Mouse (Mus musculus) midbrain, embryonic 13.5 days (tissue): ENCODE results near the gene Gtpbp3. TPM values are rescaled to one million over a fixed set of nuclear protein-coding genes. Genes with fewer than 3 reads are reported as not detected.

Experiments used
- ATAC-seq: fragments of 200-750 bp; cut with Nextera tagmentation; 2 replicates; pipeline ENCODE4 v1.8.0; 2017; ENCODE audit warnings: mild to moderate bottlenecking, moderate TSS enrichment, moderate library complexity
- H3K27ac ChIP-seq: fragments of 300-500 bp; sonication (generic); 2 replicates; pipeline ENCODE4 v1.5.1; 2015; ENCODE audit warnings: inconsistent platforms, mild to moderate bottlenecking, moderate library complexity
- H3K27me3 ChIP-seq: fragments of 300-500 bp; sonication (generic); 2 replicates; pipeline ENCODE4 v1.6.1; 2015; ENCODE audit warnings: mild to moderate bottlenecking, inconsistent platforms
- H3K36me3 ChIP-seq: fragments of 300-500 bp; sonication (generic); 2 replicates; pipeline ENCODE4 v1.6.1; 2015; ENCODE audit warnings: mild to moderate bottlenecking, inconsistent platforms
- H3K4me1 ChIP-seq: fragments of 300-500 bp; sonication (generic); replicated peaks from 2 replicates; pipeline ENCODE4 v1.6.1; 2015; ENCODE audit warnings: inconsistent platforms
- H3K4me2 ChIP-seq: fragments of 300-500 bp; sonication (generic); replicated peaks from 2 replicates; pipeline ENCODE4 v1.6.1; 2015; ENCODE audit warnings: moderate library complexity, mild to moderate bottlenecking, inconsistent platforms
- H3K4me3 ChIP-seq: fragments of 300-500 bp; sonication (generic); replicated peaks from 2 replicates; pipeline ENCODE4 v1.5.1; 2015; ENCODE audit warnings: mild to moderate bottlenecking, inconsistent platforms
- H3K9ac ChIP-seq: fragments of 300-500 bp; sonication (generic); replicated peaks from 2 replicates; pipeline ENCODE4 v1.6.1; 2015; ENCODE audit warnings: mild to moderate bottlenecking, inconsistent platforms
- H3K9me3 ChIP-seq: fragments of 300-500 bp; sonication (generic); 2 replicates; pipeline ENCODE4 v1.6.1; 2016; ENCODE audit warnings: mild to moderate bottlenecking, inconsistent platforms
- WGBS: fragments of 180-500 bp; shearing (Covaris S2); methylation state at CpG from one replicate; pipeline ENCODE4 v1.1.7; 2015; 5-methylcytosine and 5-hydroxymethylcytosine counted together
- polyA plus RNA-seq: library from polyadenylated mRNA; unstranded; fragments of >200 nt; fragmentation: Nextera tagmentation; extraction: Ambion mirVana; gene quantifications from 2 replicates; pipeline ENCODE4 v1.2.1, GENCODE M21; 2015

Gtpbp3 gene
- polyA plus RNA-seq: 11.6 and 13.2 TPM in 2 replicates

DNA sequence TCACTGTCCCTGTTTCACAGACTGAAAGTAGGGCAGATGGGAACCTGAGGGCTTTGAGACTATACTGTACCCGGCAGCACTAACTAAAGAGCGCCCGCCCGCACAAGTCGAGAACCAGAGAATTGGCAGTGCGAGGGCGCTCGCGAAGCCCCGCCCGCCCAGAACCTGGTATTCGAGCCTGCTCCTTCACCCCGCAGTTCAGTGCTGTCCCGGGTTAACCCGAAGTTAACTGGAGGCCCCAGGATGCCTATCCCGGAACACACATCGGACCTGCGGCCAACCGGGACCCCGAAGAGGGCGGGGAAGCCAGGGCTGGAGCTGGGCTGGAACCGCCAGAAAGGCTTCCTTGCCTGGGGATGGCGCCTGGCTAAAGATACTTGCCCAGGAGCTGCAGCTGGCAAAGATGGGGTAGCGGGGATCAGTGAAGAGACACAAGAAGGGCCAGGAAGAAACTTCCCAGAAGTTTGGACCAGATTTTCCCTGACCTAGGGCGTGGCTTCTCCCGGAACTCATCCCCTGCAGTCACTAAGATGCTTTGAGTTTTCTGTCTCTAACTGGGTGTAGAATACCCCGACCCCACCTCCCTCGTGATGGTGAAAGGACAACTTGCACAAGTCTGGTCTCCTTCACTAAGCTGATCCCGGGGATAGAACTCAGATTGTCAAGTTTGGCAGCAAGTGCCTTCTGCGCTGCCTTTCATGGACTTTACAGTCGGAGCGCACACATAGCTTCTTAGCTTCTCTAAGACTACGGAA, at the start of gene Gtpbp3:
Gene Gtpbp3, plus strand, starts transcription at position 413 of the 755 bp plus-strand sequence.
- Histone ChIP-seq H3K36me3 (peaks cover 42% of the 10 kb centered on the region), H3K27ac (peak within 1 kb of the TSS; percentile 74), H3K4me2 (peak within 1 kb of the TSS; percentile 100), H3K27me3 (no peaks in the 10 kb centered on the region), H3K4me3 (peak within 1 kb of the TSS; percentile 83), H3K9me3 (no peaks in the 10 kb centered on the region), H3K4me1 (peaks cover 59% of the 10 kb centered on the region), H3K9ac (peak within 1 kb of the TSS; percentile 82)
- under 1% methylated on average over 33 of the region's 33 CpGs for WGBS
- peak; percentile 32 for ATAC-seq

DNA sequence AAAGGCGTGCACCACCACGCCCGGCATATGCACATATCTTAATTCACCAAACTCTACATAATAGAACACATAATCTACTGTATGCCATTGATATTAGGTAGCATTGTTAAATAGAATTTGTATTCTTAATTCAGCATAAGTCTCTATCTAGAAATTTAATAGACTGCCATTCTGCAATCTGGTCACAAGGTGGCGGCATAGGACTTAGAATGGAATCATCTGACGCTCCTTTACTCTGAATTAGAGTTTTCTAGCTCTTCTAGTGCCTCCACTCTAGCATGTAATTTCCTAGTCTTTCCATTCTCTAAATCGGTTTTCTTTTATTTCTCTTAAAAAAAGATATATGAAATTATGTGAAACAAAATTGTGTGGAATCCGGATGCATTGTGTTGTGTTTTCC, 46.5 kb upstream of the Gtpbp3 start:
- Histone ChIP-seq H3K9me3 (no peaks in the 10 kb centered on the region), H3K27ac (no peak overlapping the region), H3K4me2 (no peak overlapping the region), H3K4me3 (no peak overlapping the region), H3K4me1 (no peaks in the 10 kb centered on the region), H3K9ac (no peak overlapping the region), H3K36me3 (no peaks in the 10 kb centered on the region), H3K27me3 (peaks cover 5% of the 10 kb centered on the region)
- WGBS: under 1% methylated on average over 7 of the region's 7 CpGs
- ATAC-seq: peak; percentile 55; the same call in 1 of the 2 replicates

DNA sequence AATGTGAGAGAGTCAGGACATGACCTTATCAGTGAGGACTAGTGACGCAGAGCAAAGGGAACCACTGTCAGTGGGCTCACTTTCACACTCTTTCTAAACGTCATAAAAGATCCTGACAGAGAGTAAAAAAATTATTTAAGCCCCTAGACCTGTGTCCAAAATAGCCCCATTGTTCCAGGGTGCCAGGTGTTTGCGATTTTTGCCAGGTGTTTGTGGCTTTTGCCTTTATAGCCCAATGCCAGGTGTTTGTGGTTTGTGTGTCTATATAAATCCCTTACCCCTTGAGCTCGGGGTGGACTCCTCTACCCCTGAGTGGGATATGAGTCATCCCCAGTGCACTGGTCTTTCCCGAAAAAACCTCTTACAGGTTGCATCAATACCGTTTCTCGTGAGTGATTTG, 42.8 kb upstream of the Gtpbp3 start:
- H3K4me1 ChIP-seq: no peaks in the 10 kb centered on the region
- 88% methylated on average over 7 of the region's 7 CpGs for WGBS
- H3K27ac ChIP-seq: no peak overlapping the region
- H3K27me3 ChIP-seq: peaks cover 5% of the 10 kb centered on the region
- H3K4me2 ChIP-seq: no peak overlapping the region
- H3K36me3 ChIP-seq: no peaks in the 10 kb centered on the region
- no peak overlapping the region for H3K9ac ChIP-seq
- no peaks in the 10 kb centered on the region for H3K9me3 ChIP-seq
- no peak for ATAC-seq
- no peak overlapping the region for H3K4me3 ChIP-seq

DNA sequence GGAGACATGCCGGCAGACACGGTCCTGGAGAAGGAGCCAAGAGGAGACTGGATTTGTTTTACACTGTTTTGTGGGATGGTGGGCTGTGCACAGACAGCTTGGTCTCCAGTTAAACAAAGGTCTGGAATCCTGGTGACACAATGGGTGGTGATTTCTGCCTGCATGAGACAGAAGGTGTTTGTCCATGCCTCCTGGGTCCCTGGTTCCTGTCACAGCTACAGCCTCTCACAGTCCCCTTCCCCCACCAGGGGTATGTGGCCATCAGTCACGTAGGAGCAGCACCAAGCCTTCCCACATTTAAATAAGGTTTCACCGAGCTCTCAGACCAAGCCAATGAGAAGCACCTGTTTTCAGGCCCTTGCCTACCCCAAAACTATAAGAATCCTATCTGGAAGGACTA, 36.6 kb upstream of the Gtpbp3 start:
- H3K4me1 ChIP-seq: no peaks in the 10 kb centered on the region
- no peak for ATAC-seq
- WGBS: 64% methylated on average over 4 of the region's 4 CpGs
- no peak overlapping the region for H3K4me2 ChIP-seq
- no peaks in the 10 kb centered on the region for H3K27me3 ChIP-seq
- no peak overlapping the region for H3K4me3 ChIP-seq
- H3K36me3 ChIP-seq: no peaks in the 10 kb centered on the region
- no peak overlapping the region for H3K9ac ChIP-seq
- no peak overlapping the region for H3K27ac ChIP-seq
- H3K9me3 ChIP-seq: no peaks in the 10 kb centered on the region

DNA sequence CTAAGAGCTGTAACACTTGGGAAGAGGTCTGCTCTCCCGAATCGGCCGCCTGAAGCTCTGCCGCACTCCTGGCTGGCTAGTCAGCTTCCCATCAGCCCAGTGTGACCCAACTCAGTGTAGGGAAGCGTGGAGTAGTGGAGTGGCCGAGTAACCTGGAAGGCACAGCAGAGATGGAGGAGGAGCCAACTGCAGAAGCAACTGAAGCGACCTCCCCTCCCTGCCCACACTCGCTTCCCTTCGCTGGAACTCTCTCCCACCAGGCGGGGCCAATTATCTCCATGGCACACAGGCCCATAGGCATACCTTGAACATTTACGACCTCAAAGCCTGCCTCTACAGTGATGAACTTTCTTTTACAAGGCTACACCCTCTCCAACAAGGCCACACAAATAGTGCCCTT, 36.1 kb upstream of the Gtpbp3 start:
- Histone ChIP-seq H3K9ac (no peak overlapping the region), H3K4me2 (no peak overlapping the region), H3K9me3 (no peaks in the 10 kb centered on the region), H3K4me3 (no peak overlapping the region), H3K27ac (no peak overlapping the region), H3K36me3 (peaks cover 2% of the 10 kb centered on the region), H3K27me3 (no peaks in the 10 kb centered on the region), H3K4me1 (no peaks in the 10 kb centered on the region)
- ATAC-seq: no peak
- 67% methylated on average over 11 of the region's 11 CpGs for WGBS

DNA sequence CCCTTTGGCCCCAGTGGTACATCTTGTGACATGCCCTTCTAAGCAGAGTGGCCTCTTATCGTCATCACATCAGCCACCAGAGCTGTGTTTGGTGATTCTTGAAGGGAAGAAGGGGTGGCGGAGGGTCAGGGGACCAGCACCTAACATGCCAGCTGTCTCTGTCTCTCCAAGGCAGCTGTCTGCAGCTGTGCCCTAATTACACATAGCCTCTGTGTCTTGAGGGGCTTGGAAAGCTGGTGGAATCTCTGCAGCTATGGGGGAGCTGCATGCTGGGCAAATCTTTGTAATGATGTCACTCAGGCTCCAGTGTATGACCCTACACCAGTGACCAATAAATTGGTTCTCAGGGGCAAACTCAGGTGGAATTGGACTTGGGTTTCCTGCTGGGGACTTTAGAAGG, 35.2 kb upstream of the Gtpbp3 start:
- ATAC-seq: no peak
- WGBS: 96% methylated on average over 2 of the region's 2 CpGs
- no peak overlapping the region for H3K4me3 ChIP-seq
- H3K9me3 ChIP-seq: no peaks in the 10 kb centered on the region
- peaks cover 11% of the 10 kb centered on the region for H3K36me3 ChIP-seq
- no peak overlapping the region for H3K27ac ChIP-seq
- H3K27me3 ChIP-seq: no peaks in the 10 kb centered on the region
- H3K4me1 ChIP-seq: no peaks in the 10 kb centered on the region
- no peak overlapping the region for H3K9ac ChIP-seq
- no peak overlapping the region for H3K4me2 ChIP-seq

DNA sequence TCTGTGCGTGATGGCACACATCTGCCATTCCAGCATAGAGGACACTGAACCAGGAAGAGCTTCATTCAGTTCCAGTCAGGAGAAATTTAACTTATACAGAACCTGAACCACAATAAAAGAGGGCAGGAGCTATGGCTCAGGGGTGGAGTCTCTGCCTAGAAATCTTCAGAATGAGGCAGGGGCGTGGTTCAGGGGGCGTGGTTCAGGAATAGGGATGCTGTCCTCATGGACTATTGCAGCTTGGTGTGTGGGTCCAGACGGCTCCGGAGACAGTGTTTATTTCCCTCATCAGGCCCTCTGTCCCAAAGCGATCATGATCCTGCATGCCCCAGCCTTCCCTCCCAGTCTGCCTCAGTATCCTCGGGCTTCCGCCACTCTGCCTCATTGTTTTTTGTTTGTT, 33.2 kb upstream of the Gtpbp3 start:
- H3K36me3 ChIP-seq: peaks cover 30% of the 10 kb centered on the region
- no peak overlapping the region for H3K4me3 ChIP-seq
- H3K4me1 ChIP-seq: peaks cover 12% of the 10 kb centered on the region
- no peak for ATAC-seq
- no peaks in the 10 kb centered on the region for H3K9me3 ChIP-seq
- WGBS: 77% methylated on average over 8 of the region's 8 CpGs
- no peak overlapping the region for H3K4me2 ChIP-seq
- no peak overlapping the region for H3K9ac ChIP-seq
- H3K27me3 ChIP-seq: no peaks in the 10 kb centered on the region
- no peak overlapping the region for H3K27ac ChIP-seq

DNA sequence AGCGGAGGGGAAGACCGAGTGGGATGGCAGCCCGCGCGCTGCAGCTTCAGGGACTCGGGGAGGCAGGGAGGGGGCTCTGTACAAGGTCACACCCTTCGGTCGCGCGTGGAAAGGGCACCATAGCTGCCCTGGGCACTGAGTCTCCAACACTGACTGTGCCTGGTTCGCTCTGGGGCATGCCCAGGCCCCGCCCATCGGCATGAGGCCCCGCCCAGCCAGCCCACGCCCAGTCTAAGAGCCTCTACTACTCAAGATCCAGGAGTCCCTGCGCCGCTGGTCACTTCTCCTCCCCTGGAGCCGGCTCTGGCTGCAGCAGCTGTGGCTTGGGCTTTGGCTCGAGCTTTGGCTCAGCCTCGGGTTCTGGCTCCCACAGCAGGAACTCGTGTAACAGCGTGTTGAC, 31.0 kb upstream of the Gtpbp3 start:
- Histone ChIP-seq H3K4me2 (no peak overlapping the region), H3K27me3 (no peaks in the 10 kb centered on the region), H3K9me3 (no peaks in the 10 kb centered on the region), H3K4me1 (peaks cover 31% of the 10 kb centered on the region), H3K4me3 (no peak overlapping the region), H3K36me3 (peaks cover 49% of the 10 kb centered on the region), H3K9ac (no peak overlapping the region), H3K27ac (no peak overlapping the region)
- no peak for ATAC-seq
- WGBS: 37% methylated on average over 22 of the region's 22 CpGs

DNA sequence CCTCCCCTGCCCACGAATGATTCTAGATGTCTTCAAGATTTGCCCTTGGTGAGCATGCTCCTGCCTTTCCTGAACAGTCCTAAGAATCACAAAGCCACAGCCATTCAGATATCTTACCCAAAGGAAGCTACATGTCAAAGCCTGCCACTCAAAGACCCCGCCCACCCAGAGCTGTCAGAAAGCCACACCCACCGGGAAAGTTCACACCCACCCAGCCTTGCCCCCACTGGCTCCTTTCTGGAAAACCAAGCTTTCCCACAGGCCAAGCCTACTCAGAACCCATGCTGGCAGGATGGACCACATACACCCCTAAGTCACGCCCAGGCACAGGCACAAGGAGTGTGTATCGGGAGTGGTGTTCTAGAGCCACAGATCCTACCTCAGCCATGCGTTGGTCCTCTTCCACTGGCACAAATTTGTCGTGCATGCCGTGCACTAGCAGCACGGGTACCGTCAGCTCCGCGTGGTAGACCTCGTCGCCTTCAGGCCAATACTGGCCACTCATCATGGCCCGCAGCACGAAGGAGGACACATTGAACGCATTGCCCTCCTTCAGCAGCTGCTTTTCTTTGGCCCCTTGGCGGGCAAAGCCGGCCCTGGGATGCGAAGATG, 30.1 kb upstream of the Gtpbp3 start:
- Histone ChIP-seq H3K27ac (no peak overlapping the region), H3K4me1 (peaks cover 40% of the 10 kb centered on the region), H3K4me3 (no peak overlapping the region), H3K9me3 (no peaks in the 10 kb centered on the region), H3K27me3 (no peaks in the 10 kb centered on the region), H3K9ac (no peak overlapping the region), H3K4me2 (no peak overlapping the region), H3K36me3 (peaks cover 49% of the 10 kb centered on the region)
- 87% methylated on average over 20 of the region's 20 CpGs for WGBS
- no peak for ATAC-seq

DNA sequence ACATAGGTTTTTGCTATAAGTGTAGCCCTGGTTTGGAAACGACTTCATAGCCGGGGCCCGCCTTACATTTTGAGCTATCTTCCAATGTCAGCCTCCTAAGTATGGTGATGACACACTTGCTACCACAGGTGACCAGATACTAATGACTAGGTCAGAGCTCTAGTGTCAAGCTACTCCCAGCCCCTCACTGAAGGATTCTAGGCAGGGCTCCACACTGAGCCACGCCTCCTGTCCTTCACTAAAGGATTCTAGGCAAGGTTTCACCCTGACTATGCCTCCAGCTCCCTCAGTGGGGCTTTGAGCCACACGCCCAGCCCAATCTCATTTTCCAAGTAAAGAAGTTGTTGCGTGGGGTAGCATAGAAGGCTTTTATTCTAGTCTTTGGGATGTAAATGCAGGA, 27.2 kb upstream of the Gtpbp3 start:
- H3K4me2 ChIP-seq: no peak overlapping the region
- peaks cover 49% of the 10 kb centered on the region for H3K36me3 ChIP-seq
- ATAC-seq: no peak
- H3K4me3 ChIP-seq: no peak overlapping the region
- WGBS: 88% methylated on average over 6 of the region's 6 CpGs
- H3K9ac ChIP-seq: peak overlapping the region; percentile 90; the same call in 1 of the 2 replicates
- H3K9me3 ChIP-seq: no peaks in the 10 kb centered on the region
- no peaks in the 10 kb centered on the region for H3K27me3 ChIP-seq
- H3K4me1 ChIP-seq: peaks cover 55% of the 10 kb centered on the region
- H3K27ac ChIP-seq: no peak overlapping the region

DNA sequence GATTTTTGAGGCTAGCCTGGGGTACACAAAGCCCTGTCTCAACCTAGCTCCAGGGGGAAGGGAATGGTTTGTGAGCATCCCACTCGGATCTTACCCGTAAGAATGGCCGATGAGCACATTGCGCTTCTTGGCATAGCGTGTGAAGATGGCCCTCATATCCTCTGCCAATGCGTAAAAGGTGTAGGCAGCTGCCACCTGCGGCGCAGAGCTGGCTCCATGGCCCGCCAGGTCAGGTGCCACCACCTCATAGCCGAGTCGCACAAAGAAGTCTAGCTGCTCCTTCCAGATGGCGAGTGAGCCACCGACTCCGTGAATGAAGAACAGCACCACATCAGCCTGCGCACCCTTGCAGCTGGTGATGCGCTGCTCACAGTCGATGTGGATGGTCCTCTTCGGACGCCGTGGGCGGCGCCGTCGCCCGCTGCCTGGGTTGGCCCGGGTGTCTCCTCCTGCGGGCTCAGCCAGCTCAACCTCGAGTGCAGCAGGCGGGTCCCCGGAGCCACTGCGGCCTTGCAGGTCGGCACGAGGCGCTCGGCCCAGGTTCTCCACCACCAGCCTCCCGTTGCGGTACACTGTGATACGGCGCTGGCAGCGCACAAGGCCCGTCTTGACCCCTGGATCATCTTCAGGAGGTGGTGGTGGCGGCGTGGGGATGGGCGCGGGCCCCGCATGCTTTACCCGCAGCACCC, 26.6 kb upstream of the Gtpbp3 start:
- Histone ChIP-seq H3K4me2 (peak overlapping the region; percentile 78), H3K36me3 (peaks cover 49% of the 10 kb centered on the region), H3K9ac (peak overlapping the region; percentile 90), H3K4me1 (peaks cover 61% of the 10 kb centered on the region), H3K27ac (no peak overlapping the region), H3K9me3 (no peaks in the 10 kb centered on the region), H3K27me3 (no peaks in the 10 kb centered on the region), H3K4me3 (peak overlapping the region; percentile 82)
- no peak for ATAC-seq
- WGBS: 84% methylated on average over 47 of the region's 47 CpGs

DNA sequence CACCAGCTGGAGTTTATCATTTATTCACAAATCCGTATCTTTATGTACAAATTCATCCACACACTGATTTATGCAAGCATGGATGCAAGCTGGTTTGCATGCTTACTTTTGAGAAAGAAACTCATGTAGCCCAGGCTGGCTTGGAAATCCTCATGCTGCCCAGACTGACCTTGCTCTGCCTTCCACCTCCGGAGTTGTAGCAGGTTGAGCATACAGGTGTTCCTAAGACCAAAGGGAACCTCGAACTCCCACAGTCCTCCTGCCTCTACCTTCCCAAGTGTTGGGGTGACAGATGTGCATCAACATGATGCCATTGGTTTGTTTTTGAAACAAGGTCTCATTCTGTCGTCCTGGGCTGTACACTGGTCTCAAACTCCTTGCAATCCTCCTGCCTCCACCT, 25.7 kb upstream of the Gtpbp3 start:
- peaks cover 61% of the 10 kb centered on the region for H3K4me1 ChIP-seq
- ATAC-seq: no peak

More for the DNA sequence above, 25.7 kb upstream of the Gtpbp3 start:
- WGBS: 76% methylated on average over 4 of the region's 4 CpGs
- peak overlapping the region; percentile 82 for H3K4me3 ChIP-seq
- no peaks in the 10 kb centered on the region for H3K27me3 ChIP-seq
- peaks cover 46% of the 10 kb centered on the region for H3K36me3 ChIP-seq
- peak overlapping the region; percentile 90 for H3K9ac ChIP-seq
- peak overlapping the region; percentile 78 for H3K4me2 ChIP-seq
- no peaks in the 10 kb centered on the region for H3K9me3 ChIP-seq
- 0 out of 2 replicates have a peak overlapping the region, but pooled peaks have one; percentile 87 for H3K27ac ChIP-seq
